Mouse (Mus musculus) midbrain, postnatal 0 days (tissue): ENCODE data around the gene Gm17622. TPM values are rescaled to one million over a fixed set of nuclear protein-coding genes. Genes with fewer than 3 reads are reported as not detected.

Experiments used
- ATAC-seq: fragments of 200-750 bp; cut with Nextera tagmentation; 2 replicates; pipeline ENCODE4 v1.8.0; 2017; ENCODE audit warnings: moderate number of reproducible peaks, mild to moderate bottlenecking, moderate TSS enrichment, moderate library complexity; ENCODE audit not compliant: low FRiP score
- DNase-seq: peaks from one replicate; pipeline ENCODE4 v3.0.0-alpha.2; 2015; ENCODE audit warnings: low spot score
- H3K27ac ChIP-seq: fragments of 300-500 bp; sonication (generic); 2 replicates; pipeline ENCODE4 v1.5.1; 2014; ENCODE audit warnings: low read depth, mild to moderate bottlenecking, low read length, mixed read lengths
- H3K27me3 ChIP-seq: fragments of 300-500 bp; sonication (generic); 2 replicates; pipeline ENCODE4 v1.6.1; 2014; ENCODE audit warnings: low read length, control low read depth, mixed read lengths; ENCODE audit not compliant: insufficient read depth
- H3K36me3 ChIP-seq: fragments of 300-500 bp; sonication (generic); 2 replicates; pipeline ENCODE4 v1.6.1; 2014; ENCODE audit warnings: low read length, control low read depth, mixed read lengths; ENCODE audit not compliant: insufficient read depth
- H3K4me1 ChIP-seq: fragments of 300-500 bp; sonication (generic); 2 replicates; pipeline ENCODE4 v1.6.1; 2014; ENCODE audit warnings: mild to moderate bottlenecking, control low read depth, antibody characterized with exemption, low read length, mixed read lengths; ENCODE audit not compliant: insufficient read depth
- H3K4me2 ChIP-seq: fragments of 300-500 bp; sonication (generic); 2 replicates; pipeline ENCODE4 v1.6.1; 2014; ENCODE audit warnings: low read depth, mild to moderate bottlenecking, low read length, mixed read lengths; ENCODE audit not compliant: poor library complexity, severe bottlenecking
- H3K4me3 ChIP-seq: fragments of 300-500 bp; sonication (generic); 2 replicates; pipeline ENCODE4 v1.5.1; 2014; ENCODE audit warnings: low read depth, mild to moderate bottlenecking, low read length, moderate library complexity
- H3K9ac ChIP-seq: fragments of 300-500 bp; sonication (generic); replicated peaks from 2 replicates; pipeline ENCODE4 v1.6.1; 2014; ENCODE audit warnings: mild to moderate bottlenecking, low read length, moderate library complexity, mixed read lengths; ENCODE audit not compliant: poor library complexity, severe bottlenecking
- H3K9me3 ChIP-seq: fragments of 300-500 bp; sonication (generic); 2 replicates; pipeline ENCODE4 v1.6.1; 2016; ENCODE audit warnings: low read length, control low read depth
- CTCF ChIP-seq: IDR thresholded peaks from 2 replicates; pipeline ENCODE4 v1.5.1; 2016; ENCODE audit warnings: antibody characterized with exemption, mild to moderate bottlenecking
- WGBS: fragments of 180-500 bp; shearing (Covaris S2); extraction: QIAGEN DNeasy Blood & Tissue Kit; methylation state at CpG from one replicate; pipeline ENCODE4 v1.1.7; 2014; 5-methylcytosine and 5-hydroxymethylcytosine counted together
- polyA plus RNA-seq: library from polyadenylated mRNA; unstranded; fragments of >200 nt; fragmentation: Nextera tagmentation; extraction: Ambion mirVana; gene quantifications from 2 replicates; pipeline ENCODE4 v1.2.1, GENCODE M21; 2015
- total RNA-seq: library from RNA; depleted of rRNA; stranded (reverse); fragments of >200 nt; gene quantifications from 2 replicates; pipeline ENCODE4 v1.2.3, GENCODE M21; 2014

The Gm17622 gene
- total and polyA plus RNA-seq, 2 experiments from 2014 or later, result not detected

DNA sequence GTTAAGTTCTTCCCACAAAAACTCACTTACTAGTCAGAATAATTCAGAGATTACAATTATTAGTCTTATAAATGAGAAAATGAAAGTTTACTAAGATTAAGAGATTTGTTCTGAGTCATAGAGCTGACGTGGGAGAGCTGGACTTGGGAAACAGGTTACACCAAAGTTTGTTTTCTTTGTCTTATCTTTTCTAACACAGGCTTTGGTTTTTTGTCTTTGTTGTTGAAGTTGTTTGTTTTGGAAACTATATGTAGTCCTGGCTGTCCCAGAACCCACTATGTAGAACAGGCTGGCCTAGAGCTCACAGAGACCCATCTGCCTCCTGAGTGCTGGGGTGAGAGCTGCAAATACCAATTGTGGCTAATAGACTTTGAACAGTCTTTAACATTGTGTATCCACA lies 20.7 kb downstream of the Gm17622 start:
- H3K27ac ChIP-seq, result no peak overlapping the region
- DNase-seq (no peak), ATAC-seq (no peak)
- H3K36me3 ChIP-seq, result peaks cover 1% of the 10 kb centered on the region; the same call in 1 of the 2 replicates
- no peak overlapping the region for H3K4me2 ChIP-seq
- H3K27me3 ChIP-seq, result no peaks in the 10 kb centered on the region
- TF ChIP-seq CTCF, result no peak
- H3K9ac ChIP-seq, result no peak overlapping the region
- no peaks in the 10 kb centered on the region for H3K9me3 ChIP-seq
- H3K4me1 ChIP-seq, result no peaks in the 10 kb centered on the region
- no peak overlapping the region for H3K4me3 ChIP-seq
- 88% methylated on average over 1 of the region's 1 CpGs for WGBS

DNA sequence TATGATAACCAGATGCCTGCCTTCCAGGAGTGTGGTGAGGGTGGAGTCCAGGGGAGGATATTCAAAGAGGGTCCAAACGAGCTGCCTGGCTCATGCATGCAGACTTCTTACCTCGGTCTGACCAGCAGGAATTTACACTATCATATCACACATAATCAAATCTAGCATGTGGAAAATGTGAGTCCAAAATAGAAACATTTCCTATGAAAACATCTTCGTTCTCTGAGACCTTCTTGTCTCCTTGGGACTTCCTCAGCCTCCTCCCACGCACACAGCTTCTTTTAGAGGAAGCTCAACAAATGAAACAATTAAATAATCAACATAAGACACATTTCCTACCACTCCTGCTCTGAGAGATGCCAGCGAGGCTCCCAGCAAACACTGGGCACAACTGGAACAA lies 21.4 kb downstream of the Gm17622 start:
- H3K36me3 ChIP-seq, result peaks cover 3% of the 10 kb centered on the region; the same call in 1 of the 2 replicates
- no peaks in the 10 kb centered on the region for H3K9me3 ChIP-seq
- no peak for TF ChIP-seq CTCF
- no peak overlapping the region for H3K9ac ChIP-seq
- H3K4me1 ChIP-seq, result no peaks in the 10 kb centered on the region
- no peak for ATAC-seq
- H3K27ac ChIP-seq, result no peak overlapping the region
- H3K4me2 ChIP-seq, result no peak overlapping the region
- DNase-seq, result no peak
- H3K27me3 ChIP-seq, result no peaks in the 10 kb centered on the region
- 73% methylated on average over 5 of the region's 5 CpGs for whole genome bisulfite sequencing
- H3K4me3 ChIP-seq, result no peak overlapping the region

DNA sequence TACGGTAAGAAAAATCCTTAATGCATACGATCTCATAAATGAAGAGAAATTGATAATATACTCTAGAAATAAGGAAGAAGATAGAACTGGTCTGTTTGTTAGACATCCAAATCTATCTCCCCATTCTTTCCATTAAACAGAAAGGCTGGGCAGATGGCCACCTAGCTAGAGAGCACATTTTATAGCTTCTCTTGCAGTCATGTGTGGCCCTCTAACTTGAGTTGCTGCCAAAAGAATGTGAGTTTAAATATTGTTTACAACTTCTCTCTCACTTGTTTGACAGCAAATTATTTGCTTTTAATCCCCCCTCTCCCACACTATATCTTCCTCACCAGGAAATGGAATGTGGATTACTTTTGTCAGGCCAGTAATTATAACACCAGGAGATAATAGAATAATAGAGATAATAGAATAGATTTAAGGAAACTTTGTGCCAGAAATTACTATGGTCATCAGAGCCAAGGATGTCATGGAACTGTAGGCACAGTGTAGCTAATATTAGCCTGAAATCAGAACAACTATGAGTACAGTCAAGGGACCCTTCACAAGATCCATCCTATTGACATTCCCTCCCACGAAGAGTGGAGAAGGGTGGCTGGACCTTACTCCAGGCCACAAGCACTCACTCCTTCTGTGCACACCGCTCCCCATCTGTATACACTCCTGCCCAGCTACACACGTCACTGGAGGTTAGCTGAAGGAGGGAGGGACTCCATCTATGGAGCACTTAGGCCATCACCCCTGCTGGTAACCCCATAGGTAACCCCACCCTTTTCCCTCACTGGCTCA lies 23.8 kb downstream of the Gm17622 start:
- H3K4me2 ChIP-seq, result no peak overlapping the region
- 87% methylated on average over 5 of the region's 5 CpGs for WGBS
- no peaks in the 10 kb centered on the region for H3K4me1 ChIP-seq
- TF ChIP-seq CTCF, result no peak
- no peak overlapping the region for H3K27ac ChIP-seq
- H3K4me3 ChIP-seq, result no peak overlapping the region
- no peaks in the 10 kb centered on the region for H3K9me3 ChIP-seq
- DNase-seq (no peak), ATAC-seq (no peak)
- H3K9ac ChIP-seq, result no peak overlapping the region
- peaks cover 3% of the 10 kb centered on the region; the same call in 1 of the 2 replicates for H3K36me3 ChIP-seq
- no peaks in the 10 kb centered on the region for H3K27me3 ChIP-seq

DNA sequence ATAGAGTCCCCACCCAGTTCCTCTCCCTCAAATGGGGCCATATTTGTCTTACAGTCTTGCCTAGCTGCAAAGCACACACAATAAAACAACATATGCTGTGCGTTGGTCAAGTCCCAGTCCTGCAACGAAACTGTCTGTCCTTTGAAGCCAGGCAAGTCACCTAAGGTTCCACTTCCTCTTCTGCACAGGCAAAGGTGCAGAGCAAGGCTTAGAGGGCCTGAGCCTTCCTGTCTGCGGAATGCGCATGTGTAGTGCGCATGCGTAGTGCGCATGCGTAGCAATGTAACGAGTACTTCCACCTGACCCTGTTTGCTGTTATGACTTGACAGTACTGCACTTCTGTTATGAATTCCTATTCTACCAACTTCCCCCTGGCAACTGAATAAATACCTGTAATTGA lies 25.7 kb downstream of the Gm17622 start:
- Histone ChIP-seq H3K9me3 (no peaks in the 10 kb centered on the region), H3K4me2 (no peak overlapping the region), H3K27me3 (no peaks in the 10 kb centered on the region), H3K4me1 (no peaks in the 10 kb centered on the region), H3K36me3 (peaks cover 3% of the 10 kb centered on the region; the same call in 1 of the 2 replicates), H3K27ac (no peak overlapping the region), H3K4me3 (no peak overlapping the region), H3K9ac (no peak overlapping the region)
- ATAC-seq (no peak), DNase-seq (no peak)
- TF ChIP-seq CTCF, result no peak
- 95% methylated on average over 9 of the region's 9 CpGs for WGBS

DNA sequence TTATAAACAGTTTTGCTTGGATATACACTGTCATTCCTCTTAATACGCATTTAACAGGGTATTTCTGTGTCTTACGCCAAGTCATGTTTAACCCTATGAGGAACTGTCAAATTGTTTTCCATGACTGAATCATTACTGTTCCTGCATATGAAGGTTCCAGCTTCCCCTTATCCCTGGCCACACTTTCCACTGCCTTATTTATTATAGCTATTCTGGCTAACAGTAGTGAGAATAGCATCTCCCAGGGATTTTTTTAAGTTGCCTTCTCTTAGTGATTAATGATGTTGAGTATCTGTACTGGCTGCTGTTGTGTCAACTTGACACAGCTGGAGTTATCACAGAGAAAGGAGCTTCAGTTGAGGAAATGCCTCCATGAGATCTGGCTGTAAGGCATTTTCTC lies 26.8 kb downstream of the Gm17622 start:
- TF ChIP-seq CTCF, result no peak
- WGBS, result 96% methylated on average over 2 of the region's 2 CpGs
- no peaks in the 10 kb centered on the region for H3K9me3 ChIP-seq
- H3K27me3 ChIP-seq, result no peaks in the 10 kb centered on the region
- ATAC-seq (no peak), DNase-seq (no peak)
- H3K27ac ChIP-seq, result no peak overlapping the region
- no peak overlapping the region for H3K4me2 ChIP-seq
- no peak overlapping the region for H3K9ac ChIP-seq
- no peaks in the 10 kb centered on the region for H3K4me1 ChIP-seq
- peaks cover 3% of the 10 kb centered on the region; the same call in 1 of the 2 replicates for H3K36me3 ChIP-seq
- H3K4me3 ChIP-seq, result no peak overlapping the region

DNA sequence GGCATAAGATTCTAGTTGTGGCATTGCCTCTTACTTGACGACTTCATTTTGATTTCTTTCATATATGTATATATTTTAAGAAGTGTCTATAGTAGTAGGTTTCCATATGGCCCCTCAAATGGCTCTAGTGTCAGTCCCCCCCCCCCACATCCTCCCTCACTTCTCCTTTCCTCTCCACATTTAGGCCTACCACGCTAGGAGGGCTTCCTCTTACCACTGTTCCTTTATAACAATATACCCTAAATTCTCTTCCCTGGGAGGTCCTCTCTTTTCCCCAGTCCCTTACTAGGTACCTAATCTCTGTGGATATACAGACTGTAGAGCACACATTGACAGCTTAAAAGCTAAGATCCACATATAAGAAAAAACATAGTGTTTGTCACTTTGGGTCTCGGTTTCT lies 30.8 kb downstream of the Gm17622 start:
- Histone ChIP-seq H3K9ac (no peak overlapping the region), H3K27ac (no peak overlapping the region), H3K9me3 (no peaks in the 10 kb centered on the region), H3K27me3 (no peaks in the 10 kb centered on the region), H3K4me2 (no peak overlapping the region), H3K36me3 (peaks cover 2% of the 10 kb centered on the region; the same call in 1 of the 2 replicates), H3K4me3 (no peak overlapping the region), H3K4me1 (no peaks in the 10 kb centered on the region)
- WGBS, result 91% methylated on average over 3 of the region's 3 CpGs
- TF ChIP-seq CTCF, result no peak
- DNase-seq (no peak), ATAC-seq (no peak)
